Mouse (Mus musculus) stomach, embryonic 14.5 days (tissue): Measurements from ENCODE around the gene Gm20388. TPM values are rescaled to one million over a fixed set of nuclear protein-coding genes. Genes with fewer than 3 reads are reported as not detected.
A peak's percentile ranks its signal among the peaks of the same experiment; 100 is the strongest.

Experiments
- ATAC-seq: fragments of 200-750 bp; cut with Nextera tagmentation; 2 replicates; pipeline ENCODE4 v1.8.0; 2017; ENCODE audit warnings: low read depth, moderate TSS enrichment; ENCODE audit not compliant: insufficient number of reproducible peaks, insufficient read depth, low FRiP score
- H3K27ac ChIP-seq: fragments of 300-500 bp; sonication (generic); 2 replicates; pipeline ENCODE4 v1.5.1; 2014; ENCODE audit warnings: mild to moderate bottlenecking, low read length, moderate library complexity, mixed read lengths
- H3K27me3 ChIP-seq: fragments of 300-500 bp; sonication (generic); 2 replicates; pipeline ENCODE4 v1.6.1; 2014; ENCODE audit warnings: low read length, control low read depth, mixed read lengths; ENCODE audit not compliant: control insufficient read depth, insufficient read depth
- H3K36me3 ChIP-seq: fragments of 300-500 bp; sonication (generic); 2 replicates; pipeline ENCODE4 v1.6.1; 2014; ENCODE audit warnings: mild to moderate bottlenecking, control low read depth, low read length, moderate library complexity, mixed read lengths; ENCODE audit not compliant: control insufficient read depth, insufficient read depth
- H3K4me1 ChIP-seq: fragments of 300-500 bp; sonication (generic); 2 replicates; pipeline ENCODE4 v1.6.1; 2014; ENCODE audit warnings: low read length, control low read depth, mixed read lengths; ENCODE audit not compliant: control insufficient read depth, insufficient read depth
- H3K4me2 ChIP-seq: fragments of 300-500 bp; sonication (generic); replicated peaks from 2 replicates; pipeline ENCODE4 v1.6.1; 2014; ENCODE audit warnings: low read depth, low read length, control low read depth
- H3K4me3 ChIP-seq: fragments of 300-500 bp; sonication (generic); 2 replicates; pipeline ENCODE4 v1.5.1; 2014; ENCODE audit warnings: low read depth, low read length, control low read depth
- H3K9ac ChIP-seq: fragments of 300-500 bp; sonication (generic); replicated peaks from 2 replicates; pipeline ENCODE4 v1.6.1; 2014; ENCODE audit warnings: low read depth, mild to moderate bottlenecking, control low read depth, low read length, moderate library complexity, mixed read lengths
- H3K9me3 ChIP-seq: fragments of 300-500 bp; sonication (generic); 2 replicates; pipeline ENCODE4 v1.6.1; 2016; ENCODE audit warnings: low read depth, low read length, control low read depth; ENCODE audit not compliant: control insufficient read depth
- WGBS: fragments of 180-500 bp; shearing (Covaris S2); extraction: QIAGEN DNeasy Blood & Tissue Kit; methylation state at CpG from one replicate; pipeline ENCODE4 v1.1.7; 2014; 5-methylcytosine and 5-hydroxymethylcytosine counted together
- polyA plus RNA-seq: library from polyadenylated mRNA; unstranded; fragments of >200 nt; fragmentation: Nextera tagmentation; extraction: Ambion mirVana; gene quantifications from 2 replicates; pipeline ENCODE4 v1.2.1, GENCODE M21; 2014

The Gm20388 gene
- polyA plus RNA-seq, 1 experiment from 2014 or later: 11.4 TPM

DNA sequence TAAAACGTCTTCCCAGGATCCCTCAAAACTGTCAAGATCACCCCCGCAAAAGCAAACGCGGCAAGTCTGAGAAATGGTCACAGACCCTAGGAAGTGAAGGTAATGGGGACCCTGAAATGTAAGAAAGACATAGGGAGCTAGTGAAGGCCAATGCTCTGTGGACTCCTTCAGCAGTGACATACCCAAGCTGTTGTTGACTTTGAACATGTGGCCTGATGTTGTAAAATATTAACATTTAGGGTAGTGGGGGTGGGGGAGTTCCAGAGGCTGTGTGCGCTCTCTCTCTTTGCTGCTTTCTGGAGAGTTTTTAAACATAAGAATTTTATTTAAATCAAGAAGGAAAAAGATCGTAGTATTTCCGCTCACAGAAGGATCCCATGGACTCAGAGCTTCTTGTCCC is 3772.7 kb downstream of the Gm20388 start:
- WGBS: 46% methylated on average over 7 of the region's 7 CpGs
- Histone ChIP-seq H3K9ac (no peak overlapping the region), H3K4me3 (no peak overlapping the region), H3K36me3 (no peaks in the 10 kb centered on the region), H3K4me2 (no peak overlapping the region), H3K4me1 (peaks cover 4% of the 10 kb centered on the region; the same call in 1 of the 2 replicates), H3K27me3 (no peaks in the 10 kb centered on the region), H3K9me3 (no peaks in the 10 kb centered on the region; the same call in 1 of the 2 replicates), H3K27ac (no peak overlapping the region)
- no peak for ATAC-seq

DNA sequence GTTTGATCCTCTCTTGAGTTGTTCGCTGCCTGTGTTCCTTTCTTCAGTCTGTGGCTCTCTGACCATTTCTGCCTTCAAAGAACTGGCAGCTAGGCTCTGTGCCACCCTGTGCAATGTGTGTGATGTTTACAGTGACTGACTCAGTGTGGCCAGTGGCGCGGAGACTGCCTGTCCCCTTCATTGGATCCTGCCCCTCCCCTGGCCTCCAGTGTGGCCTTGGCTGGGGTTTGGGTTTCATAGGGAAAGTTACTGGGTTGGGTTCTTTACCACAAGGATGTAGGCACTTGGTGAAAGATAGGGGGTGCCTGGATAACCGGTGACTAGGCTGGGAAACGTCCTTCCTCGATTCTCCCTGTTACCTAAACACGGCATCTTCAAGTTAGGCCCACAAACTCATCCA is 3774.2 kb downstream of the Gm20388 start:
- Histone ChIP-seq H3K4me1 (peaks cover 4% of the 10 kb centered on the region; the same call in 1 of the 2 replicates), H3K9ac (no peak overlapping the region), H3K36me3 (no peaks in the 10 kb centered on the region), H3K9me3 (no peaks in the 10 kb centered on the region; the same call in 1 of the 2 replicates), H3K27me3 (no peaks in the 10 kb centered on the region), H3K4me2 (no peak overlapping the region), H3K27ac (no peak overlapping the region), H3K4me3 (no peak overlapping the region)
- ATAC-seq: no peak
- 86% methylated on average over 7 of the region's 7 CpGs for WGBS

DNA sequence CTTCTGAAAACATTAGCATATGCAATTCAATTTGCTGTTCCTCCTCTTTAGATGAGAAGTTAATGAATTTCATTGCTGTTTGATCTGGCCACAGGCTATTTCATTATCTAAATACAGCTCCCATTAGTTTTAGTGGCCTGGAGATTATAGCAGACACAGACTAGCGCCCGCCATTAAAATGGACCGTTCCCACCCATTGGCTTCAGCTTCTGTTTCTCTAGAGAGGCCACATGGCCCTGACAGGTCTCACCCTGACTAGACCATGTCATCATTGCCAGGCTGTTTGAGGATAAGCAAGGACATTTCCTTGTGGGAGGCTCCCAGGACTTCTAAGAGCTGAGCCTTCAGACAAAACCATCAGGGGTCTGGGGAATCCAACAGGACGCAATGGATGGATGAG is 3774.8 kb downstream of the Gm20388 start:
- peaks cover 4% of the 10 kb centered on the region; the same call in 1 of the 2 replicates for H3K4me1 ChIP-seq
- H3K4me2 ChIP-seq: no peak overlapping the region
- H3K4me3 ChIP-seq: no peak overlapping the region
- no peaks in the 10 kb centered on the region; the same call in 1 of the 2 replicates for H3K9me3 ChIP-seq
- H3K27ac ChIP-seq: no peak overlapping the region
- H3K27me3 ChIP-seq: no peaks in the 10 kb centered on the region
- 82% methylated on average over 4 of the region's 4 CpGs for WGBS
- H3K36me3 ChIP-seq: no peaks in the 10 kb centered on the region
- no peak overlapping the region for H3K9ac ChIP-seq
- ATAC-seq: no peak

DNA sequence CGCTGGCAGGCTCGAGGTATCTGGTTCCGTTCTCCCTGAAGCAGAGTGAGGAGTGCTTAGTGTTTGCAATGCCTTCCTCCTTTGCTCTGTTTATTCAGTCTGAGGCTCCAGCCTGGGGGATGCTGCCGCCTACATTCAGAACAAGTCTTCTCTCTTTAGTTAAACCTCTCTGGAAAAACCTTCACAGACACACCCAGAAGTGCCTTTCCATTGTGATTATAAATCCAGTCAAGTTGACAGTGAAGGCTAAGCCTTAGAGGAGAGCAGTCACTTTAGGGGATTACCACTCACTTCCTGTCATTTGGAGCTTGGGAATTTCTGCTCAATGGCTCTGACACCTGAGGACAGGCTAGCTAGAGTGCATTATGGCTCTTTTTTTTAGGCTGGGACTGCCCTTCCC is 3777.2 kb downstream of the Gm20388 start:
- no peak for ATAC-seq
- Histone ChIP-seq H3K4me1 (no peaks in the 10 kb centered on the region), H3K27me3 (no peaks in the 10 kb centered on the region), H3K27ac (no peak overlapping the region), H3K9me3 (no peaks in the 10 kb centered on the region), H3K4me2 (no peak overlapping the region), H3K4me3 (no peak overlapping the region), H3K9ac (no peak overlapping the region), H3K36me3 (no peaks in the 10 kb centered on the region)
- 21% methylated on average over 4 of the region's 4 CpGs for WGBS

DNA sequence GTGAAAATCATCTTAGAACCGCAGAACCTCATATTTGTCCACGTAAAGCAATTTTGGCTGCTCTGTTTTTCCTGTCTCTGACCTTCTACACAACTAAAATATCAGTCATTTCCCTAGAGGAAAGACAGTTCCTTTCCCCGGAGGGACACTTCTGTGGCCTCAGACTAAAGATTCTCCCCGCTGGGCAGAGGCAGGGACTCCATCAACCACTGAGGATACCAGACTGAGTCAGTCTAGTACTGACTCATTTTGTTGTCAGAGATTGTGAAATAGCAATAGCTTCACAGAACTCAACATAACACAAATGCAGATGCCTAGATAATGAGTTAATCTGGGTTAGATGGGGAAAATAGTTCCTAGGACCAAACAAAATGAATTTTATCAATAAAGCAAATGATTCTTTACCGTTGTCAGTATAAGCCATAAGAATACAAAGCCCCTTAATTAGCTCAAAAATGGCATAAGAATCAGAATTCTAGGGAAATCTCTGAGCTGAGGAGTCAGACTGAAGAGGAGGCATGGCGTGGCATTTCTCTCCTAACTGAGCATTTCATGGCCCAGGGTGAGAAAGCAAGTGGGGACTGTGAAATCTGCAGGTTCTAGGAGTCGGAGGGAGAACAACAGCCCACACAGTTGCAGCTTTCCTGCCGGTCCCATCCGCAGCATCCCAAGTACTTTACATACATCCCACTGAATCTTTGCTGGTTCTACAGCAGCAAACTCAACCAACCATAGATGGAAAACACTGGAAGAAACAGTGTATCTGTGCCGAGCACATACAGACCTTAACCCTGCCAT is 3781.7 kb downstream of the Gm20388 start:
- no peaks in the 10 kb centered on the region for H3K27me3 ChIP-seq
- 84% methylated on average over 10 of the region's 10 CpGs for WGBS
- no peak for ATAC-seq

DNA sequence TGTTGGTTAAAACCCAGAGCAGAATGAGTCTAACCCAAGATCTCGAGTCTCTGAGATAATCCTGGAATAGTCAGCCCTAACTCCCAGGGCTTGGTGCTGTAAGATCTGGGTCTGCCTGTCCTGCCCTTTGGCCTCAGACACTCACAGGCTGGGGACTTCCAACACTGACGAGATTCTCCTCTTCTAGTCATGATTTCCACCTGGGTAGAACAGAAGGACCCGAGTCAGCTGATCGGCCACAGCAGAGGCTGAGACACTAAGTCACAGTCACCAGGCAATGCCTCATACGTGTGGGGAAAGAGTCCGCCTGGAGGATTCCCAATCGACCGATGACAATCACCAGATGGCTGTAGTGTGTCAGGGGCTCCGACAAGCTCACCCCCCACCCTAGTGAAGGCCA is 3785.5 kb downstream of the Gm20388 start:
- Histone ChIP-seq H3K27me3 (no peaks in the 10 kb centered on the region), H3K9ac (no peak overlapping the region), H3K4me1 (peaks cover 14% of the 10 kb centered on the region), H3K9me3 (no peaks in the 10 kb centered on the region), H3K4me2 (no peak overlapping the region), H3K27ac (no peak overlapping the region), H3K36me3 (no peaks in the 10 kb centered on the region), H3K4me3 (no peak overlapping the region)
- 55% methylated on average over 9 of the region's 9 CpGs for WGBS
- ATAC-seq: no peak

More for the DNA sequence above, 3781.7 kb downstream of the Gm20388 start:
- H3K36me3 ChIP-seq: no peaks in the 10 kb centered on the region
- H3K4me2 ChIP-seq: no peak overlapping the region
- H3K27ac ChIP-seq: no peak overlapping the region
- H3K4me1 ChIP-seq: no peaks in the 10 kb centered on the region
- H3K9ac ChIP-seq: no peak overlapping the region
- H3K4me3 ChIP-seq: no peak overlapping the region
- H3K9me3 ChIP-seq: no peaks in the 10 kb centered on the region

DNA sequence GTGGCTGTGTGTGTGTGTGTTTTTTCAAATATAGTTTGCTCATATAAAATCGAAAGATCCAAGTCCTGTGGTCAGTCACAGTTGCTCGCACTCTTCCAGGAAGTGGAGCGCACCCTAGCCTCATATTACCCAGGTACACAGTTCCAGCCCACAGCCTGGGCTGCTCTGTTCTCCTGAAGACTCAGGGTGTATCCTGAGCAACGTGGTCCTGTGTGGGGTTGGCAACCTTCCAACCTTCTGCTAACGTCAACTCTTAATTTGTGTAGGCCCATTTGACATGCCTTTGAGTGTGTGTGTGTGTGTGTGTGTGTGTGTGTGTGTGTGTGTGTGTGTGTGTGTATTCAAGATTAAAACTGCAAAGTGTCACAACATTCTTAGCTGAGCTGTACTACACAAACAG is 3786.7 kb downstream of the Gm20388 start:
- H3K27ac ChIP-seq: no peak overlapping the region
- no peaks in the 10 kb centered on the region for H3K36me3 ChIP-seq
- H3K27me3 ChIP-seq: no peaks in the 10 kb centered on the region
- H3K4me3 ChIP-seq: no peak overlapping the region
- 44% methylated on average over 5 of the region's 5 CpGs for WGBS
- no peaks in the 10 kb centered on the region for H3K9me3 ChIP-seq
- H3K4me1 ChIP-seq: peaks cover 15% of the 10 kb centered on the region
- H3K9ac ChIP-seq: no peak overlapping the region
- peak; percentile 68; the same call in 1 of the 2 replicates for ATAC-seq
- H3K4me2 ChIP-seq: no peak overlapping the region

DNA sequence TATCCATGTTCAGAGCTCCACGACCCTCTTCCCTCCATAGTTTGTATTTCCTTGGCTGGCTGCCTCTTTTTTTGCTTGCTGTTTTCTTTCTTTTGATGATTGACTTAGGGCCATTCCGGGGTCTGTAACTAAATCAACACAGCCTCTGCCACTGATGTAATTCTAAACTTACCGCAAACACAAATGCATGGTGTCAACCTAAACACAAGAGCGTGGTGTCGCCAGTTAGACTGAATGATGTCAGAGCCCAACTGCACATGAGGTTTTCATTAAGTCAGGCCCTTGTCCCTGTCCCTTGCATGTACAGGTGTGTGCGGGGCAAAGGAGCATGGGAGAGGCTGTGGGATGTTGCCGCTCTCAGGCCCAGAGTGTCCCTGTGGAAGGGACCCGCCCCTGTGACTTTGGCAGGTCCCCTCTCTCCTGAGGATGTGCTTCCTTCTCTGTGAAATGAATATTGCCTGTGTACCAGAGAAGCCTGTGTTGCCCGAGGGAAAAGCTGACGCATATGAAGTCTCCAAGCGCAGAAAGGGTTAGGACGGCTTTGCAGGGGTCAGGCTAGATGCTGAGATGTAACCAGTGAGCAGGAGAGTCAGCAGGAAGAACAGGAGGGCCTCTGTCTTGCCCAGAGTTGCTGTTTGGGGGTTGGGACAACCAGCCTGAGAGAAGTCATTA is 3789.9 kb downstream of the Gm20388 start:
- no peak overlapping the region for H3K9ac ChIP-seq
- WGBS: 45% methylated on average over 12 of the region's 12 CpGs
- no peak overlapping the region for H3K4me2 ChIP-seq

More for the DNA sequence above, 3789.9 kb downstream of the Gm20388 start:
- H3K4me1 ChIP-seq: peaks cover 23% of the 10 kb centered on the region
- H3K36me3 ChIP-seq: no peaks in the 10 kb centered on the region
- peak overlapping the region; percentile 21; the same call in 1 of the 2 replicates for H3K27ac ChIP-seq
- H3K9me3 ChIP-seq: no peaks in the 10 kb centered on the region
- no peak overlapping the region for H3K4me3 ChIP-seq
- H3K27me3 ChIP-seq: no peaks in the 10 kb centered on the region
- no peak for ATAC-seq
